Mouse (Mus musculus): ENCODE measurements around the gene Gm37240. TPM values are rescaled to one million over a fixed set of nuclear protein-coding genes. Genes with fewer than 3 reads are reported as not detected.

Gene Gm37240
- polyA plus RNA-seq, 2 experiments from 2014 or later, result 2.9 to 4.3 TPM

GRCm38 (mm10) chr3:84731403-84732015, 1155.8 kb downstream of the Gm37240 start:
- peak; percentile 57 for ATAC-seq

- no peak for ATAC-seq
Observed at GRCm38 (mm10) chr3:84731003-84731402, 1156.3 kb downstream of the Gm37240 start.

- no peak for ATAC-seq
Observed at GRCm38 (mm10) chr3:84729806-84730205, 1157.5 kb downstream of the Gm37240 start.

GRCm38 (mm10) chr3:84723996-84724395, 1163.3 kb downstream of the Gm37240 start:
- ATAC-seq, result no peak

- ATAC-seq, result no peak
Observed at GRCm38 (mm10) chr3:84722680-84723079, 1164.6 kb downstream of the Gm37240 start.

GRCm38 (mm10) chr3:84715073-84715768, 1172.1 kb downstream of the Gm37240 start:
- peak; percentile 95 for ATAC-seq

- ATAC-seq, result no peak
Observed at GRCm38 (mm10) chr3:84712941-84713340, 1174.4 kb downstream of the Gm37240 start.

GRCm38 (mm10) chr3:84710723-84711122, 1176.6 kb downstream of the Gm37240 start:
- peak; percentile 44 for ATAC-seq

GRCm38 (mm10) chr3:84709967-84710366, 1177.4 kb downstream of the Gm37240 start:
- no peak for ATAC-seq

GRCm38 (mm10) chr3:84709100-84709499, 1178.2 kb downstream of the Gm37240 start:
- no peak for ATAC-seq

- ATAC-seq, result no peak
Observed at GRCm38 (mm10) chr3:84708469-84708868, 1178.8 kb downstream of the Gm37240 start.

- peak; percentile 68 for ATAC-seq
Observed at GRCm38 (mm10) chr3:84705224-84705623, 1182.1 kb downstream of the Gm37240 start.

GRCm38 (mm10) chr3:84703083-84703810, 1184.1 kb downstream of the Gm37240 start:
- no peak for ATAC-seq

GRCm38 (mm10) chr3:84701964-84702363, 1185.4 kb downstream of the Gm37240 start:
- ATAC-seq, result no peak

GRCm38 (mm10) chr3:84701509-84701908, 1185.8 kb downstream of the Gm37240 start:
- ATAC-seq, result no peak

GRCm38 (mm10) chr3:84696428-84696917, 1190.8 kb downstream of the Gm37240 start:
- ATAC-seq, result no peak

GRCm38 (mm10) chr3:84695867-84696361, 1191.4 kb downstream of the Gm37240 start:
- no peak for ATAC-seq

GRCm38 (mm10) chr3:84695418-84695817, 1191.9 kb downstream of the Gm37240 start:
- ATAC-seq, result no peak

GRCm38 (mm10) chr3:84693886-84694285, 1193.4 kb downstream of the Gm37240 start:
- no peak for ATAC-seq

GRCm38 (mm10) chr3:84692647-84693199, 1194.6 kb downstream of the Gm37240 start:
- ATAC-seq, result no peak

- no peak for ATAC-seq
Observed at GRCm38 (mm10) chr3:84690091-84690771, 1197.1 kb downstream of the Gm37240 start.

- no peak for ATAC-seq
Observed at GRCm38 (mm10) chr3:84689656-84690055, 1197.7 kb downstream of the Gm37240 start.

Measured in activated CD4-positive, CD25-positive, alpha-beta regulatory T cell, adult 4 months (primary cell).